Mouse (Mus musculus): Measurements from ENCODE around the gene Chst10. TPM values are rescaled to one million over a fixed set of nuclear protein-coding genes. Genes with fewer than 3 reads are reported as not detected.

Gene Chst10
- polyA plus RNA-seq, 1 experiment from 2014 or later = 27.3 TPM

DNA sequence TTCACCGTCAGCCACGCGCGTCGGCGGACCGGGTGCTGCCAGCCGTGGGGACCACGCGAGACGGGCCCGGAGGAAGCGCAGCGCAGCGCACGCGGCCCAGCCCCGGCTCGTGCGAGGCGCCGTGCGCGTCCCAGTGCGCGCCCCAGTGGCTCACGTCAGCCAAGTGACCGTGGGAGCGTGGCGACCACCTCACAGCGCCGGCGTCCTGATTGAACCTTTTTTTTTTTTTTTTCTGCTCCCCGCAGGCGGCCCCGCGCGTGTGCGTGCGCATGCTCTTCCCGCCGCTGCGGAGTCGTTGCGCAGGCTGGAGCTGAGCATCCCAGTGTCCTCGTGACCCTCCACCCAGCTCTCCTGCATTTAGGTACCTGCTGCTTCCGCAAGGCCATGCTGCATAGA lies 61.5 kb downstream of the Chst10 start, which contains the start of gene Lonrf2:
TSS of gene Lonrf2 (minus strand) at position 235 of the 396 bp plus-strand sequence.
- Histone ChIP-seq H3K4me1 (peaks cover 12% of the 10 kb centered on the region), H3K27ac (replicated peaks) (peak within 1 kb of the TSS; percentile 85), H3K4me3 (peak within 1 kb of the TSS; percentile 72), H3K9me3 (no peaks in the 10 kb centered on the region), H3K36me3 (no peaks in the 10 kb centered on the region; the same call in 1 of the 2 replicates), H3K27me3 (peaks cover 39% of the 10 kb centered on the region), H3K4me2 (replicated peaks) (peak within 1 kb of the TSS; percentile 98), H3K9ac (replicated peaks) (peak within 1 kb of the TSS; percentile 81)
- peak; percentile 81 for ATAC-seq (ENCODE audit: low FRiP score, low read depth)
- 1% methylated on average over 41 of the region's 47 CpGs for WGBS

DNA sequence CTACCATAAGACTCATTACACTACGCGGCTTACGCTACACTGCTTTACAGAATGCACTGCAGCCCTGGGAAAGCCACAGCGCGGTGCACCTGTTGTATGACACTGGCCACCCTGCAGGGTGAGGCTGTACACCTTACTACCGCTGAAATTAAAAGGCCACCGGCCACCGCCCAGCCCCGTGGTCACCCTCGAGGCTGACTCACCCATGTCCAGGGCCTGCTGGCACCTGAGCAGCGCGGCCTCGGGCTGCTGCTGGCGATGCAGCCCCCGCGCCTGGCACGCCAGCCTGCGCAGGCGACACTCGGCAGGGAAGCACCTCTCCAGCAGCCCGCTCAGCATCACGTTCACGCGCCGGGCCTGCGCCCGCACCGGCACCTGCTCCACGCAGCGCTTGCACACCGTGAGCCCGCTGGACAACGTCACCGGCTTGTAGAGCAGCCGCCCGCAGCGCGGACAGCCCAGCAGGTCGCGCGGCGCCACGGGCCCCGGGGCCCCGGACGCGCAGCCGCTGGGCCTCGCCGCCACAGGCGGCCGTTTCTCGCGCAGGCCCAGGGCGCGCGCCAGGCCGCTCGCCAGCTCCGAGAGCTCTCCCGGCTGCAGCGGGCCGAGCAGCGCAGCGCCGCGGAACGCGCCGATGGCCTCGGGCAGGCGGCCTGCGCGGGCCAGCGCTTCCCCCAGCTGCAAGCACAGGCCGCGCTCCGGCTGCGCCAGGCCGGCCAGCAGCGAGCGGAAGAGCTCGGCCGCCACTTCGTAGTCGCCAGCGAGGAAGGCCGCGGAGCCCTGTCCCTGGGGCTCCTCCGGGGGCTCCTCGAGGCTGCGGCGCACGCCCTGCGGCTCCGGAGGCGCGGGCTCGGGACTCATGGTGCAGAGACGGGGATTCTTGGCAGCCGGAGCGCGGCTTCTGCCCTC lies 62.1 kb downstream of the Chst10 start:
- peaks cover 39% of the 10 kb centered on the region for H3K27me3 ChIP-seq
- 2% methylated on average over 101 of the region's 103 CpGs for WGBS
- H3K4me2 ChIP-seq (replicated peaks) = peak overlapping the region; percentile 98
- H3K4me1 ChIP-seq = peaks cover 12% of the 10 kb centered on the region
- no peaks in the 10 kb centered on the region; the same call in 1 of the 2 replicates for H3K36me3 ChIP-seq
- no peaks in the 10 kb centered on the region for H3K9me3 ChIP-seq
- peak overlapping the region; percentile 72 for H3K4me3 ChIP-seq
- peak overlapping the region; percentile 85 for H3K27ac ChIP-seq (replicated peaks)
- H3K9ac ChIP-seq (replicated peaks) = peak overlapping the region; percentile 81
- ATAC-seq (ENCODE audit: low FRiP score, low read depth) = peak; percentile 79

DNA sequence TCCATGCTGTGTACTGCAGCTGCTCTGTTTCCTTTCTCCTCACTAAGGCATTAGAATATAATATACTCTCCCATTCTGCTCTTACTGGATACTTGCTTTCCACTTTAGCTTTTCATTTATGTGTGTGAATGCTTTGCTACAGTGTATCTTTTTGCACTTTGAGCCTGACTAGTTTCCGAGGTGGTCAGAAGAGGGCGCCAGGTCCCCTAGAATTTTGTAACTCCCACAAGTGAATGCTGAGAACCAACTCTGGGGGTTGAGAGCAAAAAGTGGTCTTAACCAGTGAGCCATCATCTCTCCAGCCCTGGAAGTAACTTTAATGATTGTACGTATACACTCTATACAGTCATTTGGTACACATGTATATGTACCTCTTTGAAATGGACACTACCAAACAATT lies 63.1 kb downstream of the Chst10 start:
- Histone ChIP-seq H3K27ac (replicated peaks) (no peak overlapping the region), H3K27me3 (peaks cover 39% of the 10 kb centered on the region), H3K4me1 (peaks cover 12% of the 10 kb centered on the region), H3K36me3 (no peaks in the 10 kb centered on the region; the same call in 1 of the 2 replicates), H3K4me2 (replicated peaks) (peak overlapping the region; percentile 98), H3K9ac (replicated peaks) (no peak overlapping the region), H3K4me3 (peak overlapping the region; percentile 72; the same call in 1 of the 2 replicates), H3K9me3 (no peaks in the 10 kb centered on the region)
- ATAC-seq (ENCODE audit: low FRiP score, low read depth) = no peak
- 29% methylated on average over 3 of the region's 3 CpGs for WGBS

DNA sequence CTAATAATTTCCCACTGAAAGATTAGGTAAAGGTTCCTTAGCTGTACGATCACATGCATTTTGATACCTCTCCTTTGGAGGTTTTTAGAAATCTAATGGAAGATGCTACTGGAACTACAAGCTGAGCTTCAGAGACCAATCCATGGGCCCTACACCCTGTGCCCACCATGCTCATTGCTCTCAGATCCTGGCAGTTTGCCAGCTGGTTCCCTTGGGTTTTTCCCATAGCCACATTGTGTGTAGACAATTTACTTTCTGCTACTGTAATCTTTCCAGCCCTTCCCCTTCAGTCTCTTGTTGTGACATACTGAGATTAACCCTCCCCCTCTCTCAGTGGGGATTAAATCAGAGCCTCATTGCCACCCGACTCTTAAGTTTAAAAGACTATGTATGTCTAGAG lies 73.0 kb downstream of the Chst10 start:
- no peaks in the 10 kb centered on the region for H3K27me3 ChIP-seq
- H3K9ac ChIP-seq (replicated peaks) = no peak overlapping the region
- no peak overlapping the region for H3K4me3 ChIP-seq
- H3K4me1 ChIP-seq = peaks cover 6% of the 10 kb centered on the region; the same call in 1 of the 2 replicates
- ATAC-seq (ENCODE audit: low FRiP score, low read depth) = no peak
- WGBS = 70% methylated on average over 2 of the region's 2 CpGs
- H3K36me3 ChIP-seq = no peaks in the 10 kb centered on the region
- H3K27ac ChIP-seq (replicated peaks) = no peak overlapping the region
- no peak overlapping the region for H3K4me2 ChIP-seq (replicated peaks)
- no peaks in the 10 kb centered on the region for H3K9me3 ChIP-seq

DNA sequence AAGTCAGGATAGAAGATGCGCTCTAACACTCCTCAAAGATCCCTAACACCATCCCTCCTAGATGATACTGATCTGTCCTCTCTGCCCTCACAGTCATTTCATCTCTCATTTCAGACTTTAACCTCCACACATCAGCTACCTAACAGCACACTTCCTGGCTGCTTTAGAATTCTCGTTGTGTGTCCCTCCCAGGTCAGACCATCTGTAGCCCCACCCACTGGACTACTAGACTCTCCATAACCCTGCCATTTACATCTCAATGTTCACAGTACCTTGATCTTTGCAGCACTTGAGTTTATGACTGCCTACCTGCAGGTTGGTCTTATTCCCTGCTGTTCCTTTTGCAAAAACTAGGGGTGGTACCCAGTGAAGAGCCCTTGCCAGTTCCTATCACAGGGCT lies 74.1 kb downstream of the Chst10 start:
- WGBS = 85% methylated on average over 2 of the region's 2 CpGs

DNA sequence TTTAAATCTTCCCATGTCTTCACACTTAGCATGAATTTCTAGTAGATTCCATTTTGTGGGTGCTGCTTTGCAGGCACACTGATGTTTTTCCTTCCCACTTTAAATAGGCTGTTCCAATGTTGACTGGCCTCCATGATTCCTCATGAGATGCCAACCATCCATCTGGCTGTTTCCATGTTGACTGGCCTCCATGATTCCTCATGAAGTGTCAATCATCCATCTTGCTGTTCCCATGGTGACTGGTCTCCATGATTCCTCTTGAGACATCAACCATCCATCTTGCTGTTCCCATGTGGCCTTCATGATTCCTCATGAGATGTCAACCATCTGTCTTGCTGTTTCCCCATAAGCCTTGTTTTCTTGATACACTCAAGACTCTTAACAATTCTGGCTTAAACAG lies 78.3 kb downstream of the Chst10 start:
- Histone ChIP-seq H3K4me1 (no peaks in the 10 kb centered on the region; the same call in 1 of the 2 replicates), H3K9ac (replicated peaks) (no peak overlapping the region), H3K27me3 (no peaks in the 10 kb centered on the region), H3K27ac (replicated peaks) (no peak overlapping the region), H3K4me3 (no peak overlapping the region), H3K9me3 (no peaks in the 10 kb centered on the region), H3K4me2 (replicated peaks) (no peak overlapping the region), H3K36me3 (no peaks in the 10 kb centered on the region)
- no peak for ATAC-seq (ENCODE audit: low FRiP score, low read depth)

More for the DNA sequence above, 74.1 kb downstream of the Chst10 start:
- Histone ChIP-seq H3K9ac (replicated peaks) (no peak overlapping the region), H3K36me3 (no peaks in the 10 kb centered on the region), H3K27me3 (no peaks in the 10 kb centered on the region), H3K4me1 (peaks cover 6% of the 10 kb centered on the region; the same call in 1 of the 2 replicates), H3K9me3 (no peaks in the 10 kb centered on the region), H3K27ac (replicated peaks) (no peak overlapping the region), H3K4me3 (no peak overlapping the region), H3K4me2 (replicated peaks) (no peak overlapping the region)
- ATAC-seq (ENCODE audit: low FRiP score, low read depth) = no peak

DNA sequence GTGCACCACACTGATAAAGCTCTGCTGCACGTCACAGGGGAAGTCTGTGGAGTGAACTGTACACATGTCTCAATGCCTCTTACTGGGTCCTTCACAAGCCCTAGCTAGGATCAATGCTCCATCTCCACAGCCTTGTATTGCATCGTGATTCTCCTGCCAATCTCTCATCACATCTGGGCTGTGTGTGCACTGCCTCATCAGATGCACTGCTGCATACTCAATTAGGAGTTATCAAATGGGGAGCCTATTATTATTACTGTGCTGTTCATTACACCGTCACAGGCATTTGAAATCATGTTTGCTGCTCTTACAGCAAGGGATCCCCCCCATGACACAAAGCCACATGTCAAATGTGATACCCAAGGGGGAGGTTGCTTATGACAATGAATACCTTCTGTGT lies 80.3 kb downstream of the Chst10 start:
- no peak overlapping the region for H3K4me2 ChIP-seq (replicated peaks)
- H3K9me3 ChIP-seq = no peaks in the 10 kb centered on the region
- no peak for ATAC-seq (ENCODE audit: low FRiP score, low read depth)
- H3K9ac ChIP-seq (replicated peaks) = no peak overlapping the region
- no peaks in the 10 kb centered on the region for H3K27me3 ChIP-seq
- no peaks in the 10 kb centered on the region; the same call in 1 of the 2 replicates for H3K4me1 ChIP-seq
- no peak overlapping the region for H3K27ac ChIP-seq (replicated peaks)
- H3K36me3 ChIP-seq = peaks cover 9% of the 10 kb centered on the region
- no peak overlapping the region for H3K4me3 ChIP-seq
- 69% methylated on average over 3 of the region's 3 CpGs for WGBS

DNA sequence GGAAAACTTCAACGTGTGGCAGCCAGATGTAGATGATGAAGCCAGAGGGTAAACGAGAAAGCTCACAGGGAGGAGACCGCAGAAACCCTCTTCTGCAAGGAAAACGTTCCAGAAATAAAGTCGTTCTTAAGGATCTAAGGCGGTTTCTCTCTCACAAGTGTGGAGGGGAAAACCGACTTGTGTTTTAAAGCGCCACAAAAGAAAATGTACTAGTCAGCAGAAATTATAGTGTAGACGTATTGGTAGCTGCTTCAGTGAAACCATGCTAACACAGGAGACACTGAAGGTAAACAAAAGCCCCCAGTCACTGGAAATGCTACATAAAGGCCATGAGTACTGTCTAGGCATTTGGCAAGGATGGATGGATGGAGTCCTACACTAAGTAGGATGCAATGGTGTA lies 80.7 kb downstream of the Chst10 start:
- H3K27ac ChIP-seq (replicated peaks) = no peak overlapping the region
- H3K4me1 ChIP-seq = no peaks in the 10 kb centered on the region; the same call in 1 of the 2 replicates
- 81% methylated on average over 9 of the region's 9 CpGs for WGBS
- no peak overlapping the region for H3K4me2 ChIP-seq (replicated peaks)
- peaks cover 11% of the 10 kb centered on the region for H3K36me3 ChIP-seq
- no peak overlapping the region for H3K9ac ChIP-seq (replicated peaks)
- ATAC-seq (ENCODE audit: low FRiP score, low read depth) = no peak
- H3K9me3 ChIP-seq = no peaks in the 10 kb centered on the region
- no peaks in the 10 kb centered on the region for H3K27me3 ChIP-seq
- no peak overlapping the region for H3K4me3 ChIP-seq

DNA sequence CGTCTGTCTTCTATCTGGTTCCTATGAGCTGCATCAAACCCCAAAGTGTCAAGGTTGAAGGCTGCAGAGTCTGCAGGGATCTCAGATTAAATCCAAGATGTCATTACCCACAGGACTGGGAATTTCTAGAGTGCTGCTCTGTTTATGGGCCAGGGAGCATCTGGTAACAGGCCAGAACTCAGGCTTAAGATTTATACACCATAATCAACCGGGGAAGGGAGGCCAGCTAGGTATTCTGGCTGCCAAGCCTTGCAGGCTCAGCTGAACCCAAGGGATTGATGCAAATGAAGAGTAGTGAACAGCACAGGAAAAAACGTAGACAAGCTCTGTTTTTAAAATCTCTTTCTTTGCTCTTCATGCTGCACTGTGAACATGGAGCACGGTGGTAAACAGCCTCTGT lies 81.7 kb downstream of the Chst10 start:
- Histone ChIP-seq H3K4me2 (replicated peaks) (no peak overlapping the region), H3K9me3 (no peaks in the 10 kb centered on the region), H3K27ac (replicated peaks) (peak overlapping the region; percentile 40; the same call in 1 of the 2 replicates), H3K27me3 (no peaks in the 10 kb centered on the region), H3K36me3 (peaks cover 21% of the 10 kb centered on the region), H3K4me1 (no peaks in the 10 kb centered on the region), H3K9ac (replicated peaks) (no peak overlapping the region), H3K4me3 (no peak overlapping the region)
- no peak for ATAC-seq (ENCODE audit: low FRiP score, low read depth)
- WGBS = 73% methylated on average over 4 of the region's 4 CpGs

Other genes with a start within 250 kb of the Chst10 start
- gene Aff3, start 233.2 kb downstream of the Chst10 start, polyA plus RNA-seq (2016; fragmentation: Nextera tagmentation; extraction: Ambion mirVana) = 25.4 and 27.1 TPM in 2 replicates
- gene Lonrf2, start 61.5 kb downstream of the Chst10 start, polyA plus RNA-seq (2016; fragmentation: Nextera tagmentation; extraction: Ambion mirVana) = 5.2 and 7.5 TPM in 2 replicates
- 0.47 TPM in 1 of 2 replicates, not detected in the other for gene Nms, start 41.0 kb upstream of the Chst10 start, polyA plus RNA-seq (2016; fragmentation: Nextera tagmentation; extraction: Ambion mirVana)
- 162 and 171 TPM in 2 replicates for gene Pdcl3, start 87.4 kb upstream of the Chst10 start, polyA plus RNA-seq (2016; fragmentation: Nextera tagmentation; extraction: Ambion mirVana)